Mouse (Mus musculus): ENCODE measurements around the gene Sin3a. TPM values are rescaled to one million over a fixed set of nuclear protein-coding genes. Genes with fewer than 3 reads are reported as not detected.

The Sin3a gene
- total RNA-seq, 2 experiments from 2014 or later, result 32.3 to 34.7 TPM

DNA sequence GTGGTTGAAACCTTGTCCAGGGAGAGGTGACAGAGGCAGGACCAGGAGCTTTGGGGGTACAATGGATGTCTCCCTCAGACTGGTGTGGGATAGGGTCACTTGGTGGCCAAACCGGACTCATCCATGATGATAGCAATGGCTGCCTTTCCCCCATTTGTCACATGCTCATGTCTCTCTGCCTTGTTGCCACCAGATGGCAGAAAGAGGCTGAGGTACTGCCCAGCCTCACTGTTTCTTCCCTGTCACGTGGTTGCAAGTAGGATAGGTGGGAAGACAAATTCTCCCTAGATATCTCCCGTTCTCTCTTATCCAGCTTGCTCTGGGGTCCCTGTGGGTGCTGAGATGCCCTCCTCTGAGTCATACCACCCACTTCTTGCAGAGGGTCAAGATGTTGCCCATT, 90.7 kb downstream of the Sin3a start:
- no peak for DNase-seq (ENCODE audit: low spot score in 2 of 2)

DNA sequence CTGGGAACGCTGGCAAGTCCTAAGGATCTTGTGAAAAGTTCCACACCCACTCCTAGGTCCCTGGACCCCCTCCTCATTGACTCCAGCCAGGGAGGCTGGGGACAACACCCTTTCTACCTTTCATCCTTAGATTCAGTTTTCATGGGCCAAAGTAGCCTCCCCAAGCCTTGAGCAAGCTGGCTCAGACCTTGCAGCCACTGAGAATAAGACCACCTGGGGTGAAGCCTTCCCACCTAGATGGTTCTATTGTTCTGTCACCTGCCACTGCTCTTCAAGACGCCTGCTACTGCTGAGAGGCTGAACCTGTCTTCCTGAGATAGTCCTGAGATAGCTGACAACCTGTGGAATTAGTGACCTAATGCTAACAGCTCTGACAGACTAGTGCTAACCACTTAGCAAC, 91.3 kb downstream of the Sin3a start:
- DNase-seq (ENCODE audit: low spot score in 2 of 2), result no peak

- DNase-seq (ENCODE audit: low spot score in 2 of 2), result no peak
These were observed 94.3 kb downstream of the Sin3a start for GRCm38 (mm10) chr9:57166173-57166572.

GRCm38 (mm10) chr9:57168411-57168810, 96.6 kb downstream of the Sin3a start:
- DNase-seq (ENCODE audit: low spot score in 2 of 2), result no peak

Other genes starting within 250 kb of the Sin3a start
- gene Odf3l1, start 207.4 kb upstream of the Sin3a start, total RNA-seq (2021), result not detected
- gene Cspg4, start 207.0 kb upstream of the Sin3a start, total RNA-seq (2021), result 10 to 100 TPM; 11.1 to 12.9 TPM
- gene Snx33, start 143.7 kb upstream of the Sin3a start, total RNA-seq (2021), result 1 to 10 TPM; 6.8 to 7.4 TPM
- 10 to 100 TPM; 47.6 to 52.3 TPM for gene Imp3, start 134.6 kb upstream of the Sin3a start, total RNA-seq (2021)
- gene Snupn, start 121.2 kb upstream of the Sin3a start, total RNA-seq (2021), result 10 to 100 TPM; 16.1 to 16.7 TPM
- gene Ptpn9, start 77.1 kb upstream of the Sin3a start, total RNA-seq (2021), result 10 to 100 TPM; 33.8 to 34.5 TPM
- gene Man2c1, start 58.6 kb downstream of the Sin3a start, total RNA-seq (2021), result 100 to 1,000 TPM; 127 to 138 TPM
- 1 to 10 TPM; 8.5 TPM for gene Neil1, start 76.3 kb downstream of the Sin3a start, total RNA-seq (2021)
- 10 to 100 TPM; 80.9 to 92.2 TPM for gene Commd4, start 86.3 kb downstream of the Sin3a start, total RNA-seq (2021)
- not detected for gene Trcg1, start 164.5 kb downstream of the Sin3a start, total RNA-seq (2021)
- 10 to 100 TPM; 14.1 to 18.9 TPM for gene 1700017B05Rik, start 190.6 kb downstream of the Sin3a start, total RNA-seq (2021)

Data from left cerebral cortex, adult 18-20 months (tissue).